In genomic region chr11:44685129-44685528, GRCm38 (mm10) we compare ENCODE assay signal across 11 mouse cellular contexts.
DNase-seq lines count a peak whose midpoint lies in the region; ATAC-seq and TF ChIP-seq lines count a peak whose summit lies in the region.
"Had no signal": no experiment of that assay in that cellular context is flagged by ENCODE, and none has a peak within 500 bp of the region (broad histone marks: within the 10 kb centered on the region; RNA-seq: fewer than 3 reads in every experiment).

No protein-coding gene starts in this region.

- peaks cover 52% of the 10 kb centered on the region for H3K4me1 ChIP-seq in heart, embryonic 13.5 days
- H3K4me1 ChIP-seq in midbrain, embryonic 12.5 days = peaks cover 32% of the 10 kb centered on the region
- H3K4me1 ChIP-seq in midbrain, embryonic 16.5 days (ENCODE audit: control insufficient read depth, insufficient read depth, low read length) = peaks cover 9% of the 10 kb centered on the region
- 0 out of 2 replicates have a peak, but pooled peaks cover 2% of the 10 kb centered on the region for H3K4me1 ChIP-seq in intestine, embryonic 15.5 days (replicated peaks)
- no peaks in the 10 kb centered on the region for H3K4me1 ChIP-seq in stomach, postnatal 0 days (replicated peaks; ENCODE audit: control insufficient read depth, insufficient read depth)
- H3K4me1 ChIP-seq: megakaryocyte, embryonic 14.5 days had no signal

- no peak for TF ChIP-seq EP300 in stomach, postnatal 0 days (optimal IDR thresholded peaks at IDR 0.05)

- no peak for TF ChIP-seq CTCF in stomach, postnatal 0 days (IDR thresholded peaks at IDR 0.05; ENCODE audit: low read depth)

- H3K9ac ChIP-seq in heart, embryonic 13.5 days = no peak overlapping the region
- H3K9ac ChIP-seq in midbrain, embryonic 12.5 days (replicated peaks) = no peak overlapping the region
- H3K9ac ChIP-seq in midbrain, embryonic 16.5 days (ENCODE audit: low read depth, low read length) = no peak overlapping the region
- no peak overlapping the region for H3K9ac ChIP-seq in intestine, embryonic 15.5 days
- no peak overlapping the region for H3K9ac ChIP-seq in stomach, postnatal 0 days (ENCODE audit: low read length)

- ATAC-seq in heart, embryonic 13.5 days (ENCODE audit: extremely low read depth, insufficient number of reproducible peaks, low FRiP score, low TSS enrichment) = no peak
- no peak for ATAC-seq in midbrain, embryonic 12.5 days (ENCODE audit: low FRiP score, low read depth)
- no peak for ATAC-seq in midbrain, embryonic 16.5 days
- no peak for ATAC-seq in intestine, embryonic 15.5 days
- ATAC-seq in stomach, postnatal 0 days (ENCODE audit: low FRiP score, low TSS enrichment) = no peak
- ATAC-seq: Patski had no signal

- H3K27me3 ChIP-seq in heart, embryonic 13.5 days (replicated peaks) = no peaks in the 10 kb centered on the region
- H3K27me3 ChIP-seq in midbrain, embryonic 12.5 days = no peaks in the 10 kb centered on the region
- no peaks in the 10 kb centered on the region for H3K27me3 ChIP-seq in midbrain, embryonic 16.5 days (ENCODE audit: control insufficient read depth, insufficient read depth, low read depth, low read length)
- no peaks in the 10 kb centered on the region for H3K27me3 ChIP-seq in intestine, embryonic 15.5 days (replicated peaks)
- no peaks in the 10 kb centered on the region for H3K27me3 ChIP-seq in stomach, postnatal 0 days (ENCODE audit: control insufficient read depth, insufficient read depth, low read length)
- H3K27me3 ChIP-seq: megakaryocyte, embryonic 14.5 days; Patski had no signal

- no peak for DNase-seq in heart, adult 9 months (ENCODE audit: low spot score in 2 of 2)
- no peak for DNase-seq in stomach, postnatal 0 days (ENCODE audit: low spot score)
- DNase-seq in gastrocnemius, adult 8-10 months (ENCODE audit: low spot score in 2 of 2) = no peak
- DNase-seq in spleen, postnatal 36 days (ENCODE audit: low spot score in 2 of 2) = no peak
- DNase-seq: cerebellum, postnatal 14 days had no signal

- no peaks in the 10 kb centered on the region for H3K36me3 ChIP-seq in heart, embryonic 13.5 days
- no peaks in the 10 kb centered on the region for H3K36me3 ChIP-seq in midbrain, embryonic 12.5 days
- no peaks in the 10 kb centered on the region for H3K36me3 ChIP-seq in midbrain, embryonic 16.5 days (ENCODE audit: control insufficient read depth, insufficient read depth, low read length)
- H3K36me3 ChIP-seq in intestine, embryonic 15.5 days = no peaks in the 10 kb centered on the region
- no peaks in the 10 kb centered on the region for H3K36me3 ChIP-seq in stomach, postnatal 0 days (ENCODE audit: control insufficient read depth, insufficient read depth, low read length)

- WGBS in heart, embryonic 13.5 days = 25% methylated on average over 3 of the region's 3 CpGs
- 73% methylated on average over 3 of the region's 3 CpGs for WGBS in midbrain, embryonic 12.5 days
- WGBS in midbrain, embryonic 16.5 days = 69% methylated on average over 3 of the region's 3 CpGs
- WGBS in intestine, embryonic 15.5 days = 35% methylated on average over 3 of the region's 3 CpGs
- 67% methylated on average over 3 of the region's 3 CpGs for WGBS in stomach, postnatal 0 days

- H3K9me3 ChIP-seq in heart, embryonic 13.5 days = no peaks in the 10 kb centered on the region
- no peaks in the 10 kb centered on the region for H3K9me3 ChIP-seq in midbrain, embryonic 12.5 days
- no peaks in the 10 kb centered on the region for H3K9me3 ChIP-seq in midbrain, embryonic 16.5 days (replicated peaks; ENCODE audit: control insufficient read depth, low read length, poor library complexity, severe bottlenecking)
- no peaks in the 10 kb centered on the region for H3K9me3 ChIP-seq in intestine, embryonic 15.5 days
- no peaks in the 10 kb centered on the region for H3K9me3 ChIP-seq in stomach, postnatal 0 days (ENCODE audit: control insufficient read depth, low read length)
- H3K9me3 ChIP-seq: megakaryocyte, embryonic 14.5 days had no signal

- peak overlapping the region; percentile 71 for H3K27ac ChIP-seq in heart, embryonic 13.5 days (replicated peaks)
- H3K27ac ChIP-seq in midbrain, embryonic 12.5 days (replicated peaks) = peak overlapping the region; percentile 49
- no peak overlapping the region for H3K27ac ChIP-seq in midbrain, embryonic 16.5 days (ENCODE audit: low read length)
- 0 out of 2 replicates have a peak overlapping the region, but pooled peaks have one; percentile 9 for H3K27ac ChIP-seq in intestine, embryonic 15.5 days
- H3K27ac ChIP-seq in stomach, postnatal 0 days (replicated peaks) = peak overlapping the region; percentile 24; the same call in 1 of the 2 replicates

- H3K4me3 ChIP-seq in heart, embryonic 13.5 days = no peak overlapping the region
- no peak overlapping the region for H3K4me3 ChIP-seq in midbrain, embryonic 12.5 days
- H3K4me3 ChIP-seq in midbrain, embryonic 16.5 days (ENCODE audit: low read depth, low read length) = no peak overlapping the region
- no peak overlapping the region for H3K4me3 ChIP-seq in intestine, embryonic 15.5 days (replicated peaks)
- H3K4me3 ChIP-seq in stomach, postnatal 0 days (ENCODE audit: low read depth, low read length) = no peak overlapping the region
- H3K4me3 ChIP-seq: megakaryocyte, embryonic 14.5 days had no signal

- peak overlapping the region; percentile 62 for H3K4me2 ChIP-seq in heart, embryonic 13.5 days
- H3K4me2 ChIP-seq in midbrain, embryonic 12.5 days (replicated peaks) = no peak overlapping the region
- no peak overlapping the region for H3K4me2 ChIP-seq in midbrain, embryonic 16.5 days (ENCODE audit: low read length)
- H3K4me2 ChIP-seq in intestine, embryonic 15.5 days (replicated peaks) = no peak overlapping the region
- 0 out of 2 replicates have a peak overlapping the region, but pooled peaks have one; percentile 11 for H3K4me2 ChIP-seq in stomach, postnatal 0 days (replicated peaks; ENCODE audit: low read depth)

Comparison
In these comparisons a context has a peak if more than half of its experiments do, and no peak if none do; other contexts are left out.
1. H3K4me2 ChIP-seq: peak in heart, embryonic 13.5 days (single experiment) and stomach, postnatal 0 days (single experiment); none in midbrain, embryonic 12.5 days (single experiment), midbrain, embryonic 16.5 days (single experiment) and intestine, embryonic 15.5 days (single experiment).